Mouse (Mus musculus): Measurements from ENCODE around the gene Fermt3.
A peak's percentile ranks its signal among the peaks of the same experiment; 100 is the strongest.
"Not testable (repeated sequence)": the region's sequence is repeated elsewhere in the genome, so short reads cannot be mapped to it uniquely, and the experiment has no call there.

Fermt3 gene

GRCm38 (mm10) chr19:7019191-7019590 lies at the start of gene Fermt3:
Gene Fermt3, minus strand, starts transcription at chr19:7019469.
- DNase-seq (ENCODE audit: low read depth, low spot score), result no peak

- DNase-seq (ENCODE audit: low read depth, low spot score), result peak; percentile 89
Observed at GRCm38 (mm10) chr19:7068136-7068535, 48.9 kb upstream of the Fermt3 start.

- no peak for DNase-seq (ENCODE audit: low read depth, low spot score)
Observed at GRCm38 (mm10) chr19:7067344-7068050, 48.2 kb upstream of the Fermt3 start.

GRCm38 (mm10) chr19:7066828-7067342 lies 47.6 kb upstream of the Fermt3 start:
- no peak for DNase-seq (ENCODE audit: low read depth, low spot score)

- no peak for DNase-seq (ENCODE audit: low read depth, low spot score)
Observed at GRCm38 (mm10) chr19:7066034-7066827, 47.0 kb upstream of the Fermt3 start.

- peak; percentile 90 for DNase-seq (ENCODE audit: low read depth, low spot score)
Observed at GRCm38 (mm10) chr19:7064571-7064970, 45.3 kb upstream of the Fermt3 start.

- no peak for DNase-seq (ENCODE audit: low read depth, low spot score)
Observed at GRCm38 (mm10) chr19:7062916-7063315, 43.6 kb upstream of the Fermt3 start.

GRCm38 (mm10) chr19:7062110-7062509 lies 42.8 kb upstream of the Fermt3 start:
- no peak for DNase-seq (ENCODE audit: low read depth, low spot score)

- no peak for DNase-seq (ENCODE audit: low read depth, low spot score)
Observed at GRCm38 (mm10) chr19:7058541-7058940, 39.3 kb upstream of the Fermt3 start.

- peak; percentile 88 for DNase-seq (ENCODE audit: low read depth, low spot score)
Observed at GRCm38 (mm10) chr19:7057722-7058207, 38.5 kb upstream of the Fermt3 start.

- DNase-seq (ENCODE audit: low read depth, low spot score), result no peak
Observed at GRCm38 (mm10) chr19:7057126-7057721, 38.0 kb upstream of the Fermt3 start.

- DNase-seq (ENCODE audit: low read depth, low spot score), result peak; percentile 76
Observed at GRCm38 (mm10) chr19:7056248-7057087, 37.2 kb upstream of the Fermt3 start, which contains the start of gene Macrod1. Gene Macrod1, plus strand, starts transcription at chr19:7056810.

GRCm38 (mm10) chr19:7055173-7055572 lies 35.9 kb upstream of the Fermt3 start:
- DNase-seq (ENCODE audit: low read depth, low spot score), result no peak

GRCm38 (mm10) chr19:7054772-7055171 lies 35.5 kb upstream of the Fermt3 start:
- no peak for DNase-seq (ENCODE audit: low read depth, low spot score)

- DNase-seq (ENCODE audit: low read depth, low spot score), result not testable (repeated sequence)
Observed at GRCm38 (mm10) chr19:7053382-7053781, 34.1 kb upstream of the Fermt3 start.

- no peak for DNase-seq (ENCODE audit: low read depth, low spot score)
Observed at GRCm38 (mm10) chr19:7044706-7045105, 25.4 kb upstream of the Fermt3 start.

GRCm38 (mm10) chr19:7044279-7044678 lies 25.0 kb upstream of the Fermt3 start:
- DNase-seq (ENCODE audit: low read depth, low spot score), result no peak

- DNase-seq (ENCODE audit: low read depth, low spot score), result no peak
Observed at GRCm38 (mm10) chr19:7041171-7041570, 21.9 kb upstream of the Fermt3 start.

- no peak for DNase-seq (ENCODE audit: low read depth, low spot score)
Observed at GRCm38 (mm10) chr19:7040637-7041130, 21.4 kb upstream of the Fermt3 start.

- DNase-seq (ENCODE audit: low read depth, low spot score), result peak; percentile 100
Observed at GRCm38 (mm10) chr19:7039841-7040636, 20.8 kb upstream of the Fermt3 start, which contains the start of gene Stip1. Gene Stip1, minus strand, starts transcription at chr19:7039967.
